Mouse (Mus musculus): ENCODE results near the gene Nedd9. TPM values are rescaled to one million over a fixed set of nuclear protein-coding genes. Genes with fewer than 3 reads are reported as not detected.
"Not testable (repeated sequence)": the region's sequence is repeated elsewhere in the genome, so short reads cannot be mapped to it uniquely, and the experiment has no call there.

Gene Nedd9
- polyA plus RNA-seq, 1 experiment, result not detected

- H3K27ac ChIP-seq (ENCODE audit: insufficient read depth, low read depth, low read length), result no peak overlapping the region
These were observed 120.0 kb downstream of the Nedd9 start for GRCm38 (mm10) chr13:41367176-41367611.

GRCm38 (mm10) chr13:41366609-41367008, 120.6 kb downstream of the Nedd9 start:
- not testable (repeated sequence) for H3K4me1 ChIP-seq (ENCODE audit: control insufficient read depth, insufficient read depth, low read length)
- 74% methylated on average over 1 of the region's 1 CpGs for WGBS

More at GRCm38 (mm10) chr13:41367176-41367611, 120.0 kb downstream of the Nedd9 start:
- Histone ChIP-seq H3K4me3 (ENCODE audit: insufficient read depth, low read depth, low read length) (no peak overlapping the region), H3K4me1 (ENCODE audit: control insufficient read depth, insufficient read depth, low read length) (no peaks in the 10 kb centered on the region)
- 88% methylated on average over 4 of the region's 4 CpGs for WGBS
- TF ChIP-seq POLR2A (IDR thresholded peaks at IDR 0.05; ENCODE audit: insufficient read depth, low read depth, low read length), result no peak
- TF ChIP-seq CTCF (IDR thresholded peaks at IDR 0.05; ENCODE audit: insufficient read depth, low read depth, low read length), result no peak

GRCm38 (mm10) chr13:41364273-41364672, 122.9 kb downstream of the Nedd9 start:
- WGBS, result 64% methylated on average over 9 of the region's 9 CpGs
- Histone ChIP-seq H3K4me3 (ENCODE audit: insufficient read depth, low read depth, low read length) (no peak overlapping the region), H3K4me1 (ENCODE audit: control insufficient read depth, insufficient read depth, low read length) (no peaks in the 10 kb centered on the region), H3K27ac (ENCODE audit: insufficient read depth, low read depth, low read length) (no peak overlapping the region)
- TF ChIP-seq CTCF (IDR thresholded peaks at IDR 0.05; ENCODE audit: insufficient read depth, low read depth, low read length) (no peak), POLR2A (IDR thresholded peaks at IDR 0.05; ENCODE audit: insufficient read depth, low read depth, low read length) (no peak)

More at GRCm38 (mm10) chr13:41366609-41367008, 120.6 kb downstream of the Nedd9 start:
- not testable (repeated sequence) for H3K4me3 ChIP-seq (ENCODE audit: insufficient read depth, low read depth, low read length); H3K27ac ChIP-seq (ENCODE audit: insufficient read depth, low read depth, low read length)

GRCm38 (mm10) chr13:41362909-41363308, 124.3 kb downstream of the Nedd9 start:
- H3K4me1 ChIP-seq (ENCODE audit: control insufficient read depth, insufficient read depth, low read length), result no peaks in the 10 kb centered on the region
- TF ChIP-seq POLR2A (IDR thresholded peaks at IDR 0.05; ENCODE audit: insufficient read depth, low read depth, low read length), result no peak
- no peak for TF ChIP-seq CTCF (IDR thresholded peaks at IDR 0.05; ENCODE audit: insufficient read depth, low read depth, low read length)
- 78% methylated on average over 6 of the region's 6 CpGs for WGBS
- no peak overlapping the region for H3K27ac ChIP-seq (ENCODE audit: insufficient read depth, low read depth, low read length)
- H3K4me3 ChIP-seq (ENCODE audit: insufficient read depth, low read depth, low read length), result no peak overlapping the region

GRCm38 (mm10) chr13:41360272-41360815, 126.8 kb downstream of the Nedd9 start:
- Histone ChIP-seq H3K4me3 (ENCODE audit: insufficient read depth, low read depth, low read length) (no peak overlapping the region), H3K27ac (ENCODE audit: insufficient read depth, low read depth, low read length) (no peak overlapping the region), H3K4me1 (ENCODE audit: control insufficient read depth, insufficient read depth, low read length) (no peaks in the 10 kb centered on the region; the same call in 1 of the 2 replicates)
- WGBS, result 71% methylated on average over 8 of the region's 8 CpGs
- no peak for TF ChIP-seq POLR2A (IDR thresholded peaks at IDR 0.05; ENCODE audit: insufficient read depth, low read depth, low read length)
- TF ChIP-seq CTCF (IDR thresholded peaks at IDR 0.05; ENCODE audit: insufficient read depth, low read depth, low read length), result no peak

- WGBS, result 12% methylated on average over 16 of the region's 16 CpGs
- TF ChIP-seq POLR2A (IDR thresholded peaks at IDR 0.05; ENCODE audit: insufficient read depth, low read depth, low read length) (no peak), CTCF (IDR thresholded peaks at IDR 0.05; ENCODE audit: insufficient read depth, low read depth, low read length) (no peak)
- Histone ChIP-seq H3K4me1 (ENCODE audit: control insufficient read depth, insufficient read depth, low read length) (no peaks in the 10 kb centered on the region; the same call in 1 of the 2 replicates), H3K27ac (ENCODE audit: insufficient read depth, low read depth, low read length) (no peak overlapping the region), H3K4me3 (ENCODE audit: insufficient read depth, low read depth, low read length) (no peak overlapping the region)
These were observed 127.6 kb downstream of the Nedd9 start for GRCm38 (mm10) chr13:41359330-41360215.

- WGBS, result under 1% methylated on average over 42 of the region's 42 CpGs
- H3K4me1 ChIP-seq (ENCODE audit: control insufficient read depth, insufficient read depth, low read length), result no peaks in the 10 kb centered on the region; the same call in 1 of the 2 replicates
These were observed 128.5 kb downstream of the Nedd9 start for GRCm38 (mm10) chr13:41358480-41359180.

GRCm38 (mm10) chr13:41358009-41358408, 129.2 kb downstream of the Nedd9 start:
- TF ChIP-seq POLR2A (IDR thresholded peaks at IDR 0.05; ENCODE audit: insufficient read depth, low read depth, low read length) (no peak), CTCF (IDR thresholded peaks at IDR 0.05; ENCODE audit: insufficient read depth, low read depth, low read length) (no peak)
- Histone ChIP-seq H3K4me1 (ENCODE audit: control insufficient read depth, insufficient read depth, low read length) (no peaks in the 10 kb centered on the region; the same call in 1 of the 2 replicates), H3K27ac (ENCODE audit: insufficient read depth, low read depth, low read length) (peak overlapping the region; percentile 49; the same call in 1 of the 2 replicates), H3K4me3 (ENCODE audit: insufficient read depth, low read depth, low read length) (peak overlapping the region; percentile 64; the same call in 1 of the 2 replicates)
- 5% methylated on average over 10 of the region's 10 CpGs for WGBS

More at GRCm38 (mm10) chr13:41358480-41359180, 128.5 kb downstream of the Nedd9 start:
- TF ChIP-seq CTCF (IDR thresholded peaks at IDR 0.05; ENCODE audit: insufficient read depth, low read depth, low read length) (no peak), POLR2A (IDR thresholded peaks at IDR 0.05; ENCODE audit: insufficient read depth, low read depth, low read length) (peak; percentile 57)
- peak overlapping the region; percentile 49; the same call in 1 of the 2 replicates for H3K27ac ChIP-seq (ENCODE audit: insufficient read depth, low read depth, low read length)
- peak overlapping the region; percentile 64 for H3K4me3 ChIP-seq (ENCODE audit: insufficient read depth, low read depth, low read length)

All from olfactory bulb, adult 2 months (tissue).